Mouse (Mus musculus) kidney, embryonic 14.5 days (tissue): ENCODE measurements around the gene Emilin2. TPM values are rescaled to one million over a fixed set of nuclear protein-coding genes. Genes with fewer than 3 reads are reported as not detected.

Experiments used
- ATAC-seq: fragments of 200-750 bp; cut with Nextera tagmentation; 2 replicates; pipeline ENCODE4 v1.8.0; 2017; ENCODE audit warnings: moderate number of reproducible peaks, mild to moderate bottlenecking, moderate TSS enrichment, moderate library complexity; ENCODE audit not compliant: low FRiP score, low TSS enrichment
- H3K27ac ChIP-seq: fragments of 300-500 bp; sonication (generic); 2 replicates; pipeline ENCODE4 v1.5.1; 2014; ENCODE audit warnings: low read depth, mild to moderate bottlenecking, low read length, moderate library complexity, mixed read lengths
- H3K27me3 ChIP-seq: fragments of 300-500 bp; sonication (generic); 2 replicates; pipeline ENCODE4 v1.6.1; 2014; ENCODE audit warnings: mild to moderate bottlenecking, low read length; ENCODE audit not compliant: control insufficient read depth, insufficient read depth
- H3K36me3 ChIP-seq: fragments of 300-500 bp; sonication (generic); 2 replicates; pipeline ENCODE4 v1.6.1; 2014; ENCODE audit warnings: low read length, mixed read lengths; ENCODE audit not compliant: control insufficient read depth, insufficient read depth
- H3K4me1 ChIP-seq: fragments of 300-500 bp; sonication (generic); 2 replicates; pipeline ENCODE4 v1.6.1; 2014; ENCODE audit warnings: low read length, mixed read lengths; ENCODE audit not compliant: control insufficient read depth, insufficient read depth
- H3K4me2 ChIP-seq: fragments of 300-500 bp; sonication (generic); replicated peaks from 2 replicates; pipeline ENCODE4 v1.6.1; 2014; ENCODE audit warnings: low read depth, mild to moderate bottlenecking, low read length
- H3K4me3 ChIP-seq: fragments of 300-500 bp; sonication (generic); 2 replicates; pipeline ENCODE4 v1.5.1; 2014; ENCODE audit warnings: mild to moderate bottlenecking, low read length
- H3K9ac ChIP-seq: fragments of 300-500 bp; sonication (generic); 2 replicates; pipeline ENCODE4 v1.6.1; 2014; ENCODE audit warnings: low read depth, mild to moderate bottlenecking, low read length, moderate library complexity
- H3K9me3 ChIP-seq: fragments of 300-500 bp; sonication (generic); 2 replicates; pipeline ENCODE4 v1.6.1; 2016; ENCODE audit warnings: low read length; ENCODE audit not compliant: control insufficient read depth
- WGBS: fragments of 180-500 bp; shearing (Covaris S2); extraction: QIAGEN DNeasy Blood & Tissue Kit; methylation state at CpG from one replicate; pipeline ENCODE4 v1.1.7; 2014; 5-methylcytosine and 5-hydroxymethylcytosine counted together
- polyA plus RNA-seq: library from polyadenylated mRNA; unstranded; fragments of >200 nt; fragmentation: Nextera tagmentation; extraction: Ambion mirVana; gene quantifications from 2 replicates; pipeline ENCODE4 v1.2.1, GENCODE M21; 2014

Emilin2 gene
- polyA plus RNA-seq, 1 experiment from 2014 or later: 2.7 TPM

DNA sequence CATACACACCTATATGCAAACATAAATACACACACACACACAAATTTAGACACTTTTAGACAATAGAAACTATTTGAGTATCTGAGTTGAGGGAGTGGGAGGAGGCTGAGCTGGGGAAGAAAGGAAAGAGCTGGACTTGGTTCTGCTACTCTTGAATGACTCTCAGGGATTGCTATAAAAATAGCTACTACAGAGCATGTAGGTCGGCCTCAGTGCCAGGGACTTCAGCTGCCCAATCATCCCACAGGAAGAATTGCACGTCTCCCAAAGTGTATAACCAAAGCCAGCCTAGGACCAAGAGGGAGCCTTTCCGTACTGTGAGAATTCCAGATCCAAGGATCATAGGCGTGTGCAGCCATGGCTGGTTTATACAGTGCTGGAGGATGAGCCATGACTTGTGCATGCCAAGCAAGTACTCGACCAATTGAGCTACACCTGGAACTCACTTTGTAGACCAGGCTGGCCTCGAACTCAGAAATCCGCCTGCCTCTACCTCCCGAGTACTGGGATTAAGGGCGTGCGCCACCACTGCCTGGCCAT is 4.5 kb downstream of the Emilin2 start:
- no peaks in the 10 kb centered on the region for H3K4me1 ChIP-seq
- ATAC-seq: no peak
- no peaks in the 10 kb centered on the region for H3K36me3 ChIP-seq
- no peak overlapping the region for H3K4me3 ChIP-seq
- WGBS: 85% methylated on average over 10 of the region's 10 CpGs
- no peak overlapping the region for H3K4me2 ChIP-seq
- H3K27me3 ChIP-seq: peaks cover 21% of the 10 kb centered on the region
- H3K9ac ChIP-seq: no peak overlapping the region
- H3K27ac ChIP-seq: no peak overlapping the region
- no peaks in the 10 kb centered on the region for H3K9me3 ChIP-seq

DNA sequence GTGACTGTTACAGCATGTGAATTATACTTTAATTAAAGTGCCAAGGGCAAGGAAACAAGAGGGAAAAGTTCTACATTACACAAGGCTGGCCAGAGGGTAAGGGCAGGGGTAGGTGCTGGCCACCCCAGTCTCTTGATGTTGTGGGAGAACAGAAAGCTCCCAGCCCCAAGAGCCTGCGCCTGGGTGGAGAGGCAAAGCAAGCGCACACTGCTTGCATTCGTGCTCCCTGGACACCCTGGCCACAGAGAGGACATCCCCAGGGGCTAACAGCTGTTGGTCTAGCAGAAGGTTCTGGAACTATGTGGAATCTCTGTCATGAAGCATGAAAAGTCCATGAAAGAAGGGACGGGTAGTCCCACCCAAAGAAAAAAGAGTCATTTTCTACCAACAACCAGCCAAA is 5.1 kb downstream of the Emilin2 start:
- WGBS: 88% methylated on average over 4 of the region's 4 CpGs
- Histone ChIP-seq H3K9me3 (no peaks in the 10 kb centered on the region), H3K27ac (no peak overlapping the region), H3K36me3 (no peaks in the 10 kb centered on the region), H3K27me3 (peaks cover 17% of the 10 kb centered on the region), H3K9ac (no peak overlapping the region), H3K4me2 (no peak overlapping the region), H3K4me1 (no peaks in the 10 kb centered on the region), H3K4me3 (no peak overlapping the region)
- ATAC-seq: no peak

GRCm38 (mm10) chr17:71306091-71306490 is 5.7 kb downstream of the Emilin2 start:
- no peak for ATAC-seq
- H3K9ac ChIP-seq: no peak overlapping the region
- no peaks in the 10 kb centered on the region for H3K4me1 ChIP-seq
- peaks cover 11% of the 10 kb centered on the region for H3K27me3 ChIP-seq
- no peak overlapping the region for H3K4me2 ChIP-seq
- no peaks in the 10 kb centered on the region for H3K9me3 ChIP-seq
- H3K27ac ChIP-seq: no peak overlapping the region
- H3K4me3 ChIP-seq: no peak overlapping the region
- WGBS: 79% methylated on average over 6 of the region's 6 CpGs
- no peaks in the 10 kb centered on the region for H3K36me3 ChIP-seq

DNA sequence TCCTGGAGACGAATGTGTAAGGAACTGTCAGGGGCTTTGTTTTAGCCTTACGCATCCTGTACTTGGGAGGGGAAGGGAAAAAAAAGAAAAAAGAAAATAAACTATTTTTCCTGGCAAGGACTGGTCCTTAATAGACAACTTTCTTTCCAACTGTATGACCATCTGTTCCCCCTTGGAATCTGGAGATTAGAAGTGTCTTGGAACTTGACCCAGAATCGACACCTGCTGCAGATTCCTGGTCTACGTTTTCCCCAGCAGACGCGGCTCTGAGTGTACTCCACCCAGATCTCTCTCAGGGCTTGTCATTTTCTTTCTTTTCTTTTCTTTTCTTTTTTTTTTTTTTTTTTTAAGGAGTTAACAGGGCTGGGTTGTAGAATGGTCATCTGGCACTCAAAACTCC is 8.3 kb downstream of the Emilin2 start:
- 79% methylated on average over 6 of the region's 6 CpGs for WGBS
- Histone ChIP-seq H3K36me3 (no peaks in the 10 kb centered on the region), H3K9me3 (no peaks in the 10 kb centered on the region), H3K4me1 (no peaks in the 10 kb centered on the region), H3K27me3 (0 out of 2 replicates have a peak, but pooled peaks cover 2% of the 10 kb centered on the region), H3K9ac (no peak overlapping the region), H3K27ac (no peak overlapping the region), H3K4me2 (no peak overlapping the region), H3K4me3 (no peak overlapping the region)
- no peak for ATAC-seq

DNA sequence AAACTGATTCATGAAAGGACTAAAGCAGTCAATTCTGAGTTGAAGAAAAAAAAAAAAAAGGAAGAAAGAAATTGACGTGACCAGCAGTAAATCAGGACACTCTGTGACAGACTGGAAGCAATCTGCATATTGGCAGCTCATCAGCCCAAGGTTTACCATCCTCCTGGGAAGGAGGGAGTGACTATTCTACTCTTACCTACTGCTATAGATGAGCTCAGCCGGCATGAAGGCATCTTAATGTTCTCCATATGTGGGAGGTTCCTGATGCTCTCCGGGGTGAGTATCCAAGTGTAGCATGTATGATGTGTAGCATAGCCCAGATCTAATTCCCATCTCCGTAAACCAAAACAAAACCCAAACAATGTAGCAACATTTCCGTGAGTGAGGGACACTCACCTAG is 10.4 kb downstream of the Emilin2 start:
- Histone ChIP-seq H3K27me3 (no peaks in the 10 kb centered on the region), H3K36me3 (no peaks in the 10 kb centered on the region), H3K4me1 (no peaks in the 10 kb centered on the region), H3K9me3 (no peaks in the 10 kb centered on the region), H3K4me2 (no peak overlapping the region), H3K9ac (no peak overlapping the region), H3K4me3 (no peak overlapping the region), H3K27ac (no peak overlapping the region)
- no peak for ATAC-seq
- 76% methylated on average over 5 of the region's 5 CpGs for WGBS

- no peak overlapping the region for H3K9ac ChIP-seq
- no peaks in the 10 kb centered on the region for H3K4me1 ChIP-seq
- 83% methylated on average over 2 of the region's 2 CpGs for WGBS
- no peak for ATAC-seq
- H3K27ac ChIP-seq: no peak overlapping the region
- no peak overlapping the region for H3K4me3 ChIP-seq
- no peaks in the 10 kb centered on the region for H3K27me3 ChIP-seq
- H3K9me3 ChIP-seq: no peaks in the 10 kb centered on the region
- no peaks in the 10 kb centered on the region for H3K36me3 ChIP-seq
- no peak overlapping the region for H3K4me2 ChIP-seq
These were observed 11.4 kb downstream of the Emilin2 start for GRCm38 (mm10) chr17:71300338-71300737.

DNA sequence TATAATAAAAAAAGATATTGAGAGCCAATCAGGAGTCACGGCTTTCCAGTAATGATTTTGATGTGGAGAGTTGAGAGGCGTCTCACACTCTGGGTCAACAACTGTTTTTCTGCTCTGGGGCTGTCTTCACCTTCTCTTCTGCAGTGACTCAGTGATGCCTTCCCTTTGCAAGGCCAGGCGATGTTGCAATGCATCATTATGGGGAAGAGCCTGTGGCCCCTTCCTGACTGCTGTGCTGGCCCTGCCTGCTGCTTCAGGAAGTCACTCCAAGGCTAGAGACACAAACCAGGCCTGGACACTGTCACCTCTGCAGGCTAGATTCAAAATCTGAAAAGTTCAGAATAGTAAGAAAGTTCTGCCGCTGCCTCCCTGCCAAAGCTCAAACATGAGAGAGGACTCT is 11.9 kb downstream of the Emilin2 start:
- Histone ChIP-seq H3K27ac (no peak overlapping the region), H3K4me2 (no peak overlapping the region), H3K4me3 (no peak overlapping the region), H3K4me1 (no peaks in the 10 kb centered on the region), H3K36me3 (no peaks in the 10 kb centered on the region), H3K27me3 (no peaks in the 10 kb centered on the region), H3K9me3 (no peaks in the 10 kb centered on the region), H3K9ac (no peak overlapping the region)
- 91% methylated on average over 4 of the region's 4 CpGs for WGBS
- ATAC-seq: no peak

GRCm38 (mm10) chr17:71294570-71294969 is 17.2 kb downstream of the Emilin2 start:
- Histone ChIP-seq H3K27me3 (no peaks in the 10 kb centered on the region), H3K27ac (no peak overlapping the region), H3K4me2 (no peak overlapping the region), H3K36me3 (no peaks in the 10 kb centered on the region), H3K4me1 (no peaks in the 10 kb centered on the region), H3K4me3 (no peak overlapping the region), H3K9ac (no peak overlapping the region), H3K9me3 (no peaks in the 10 kb centered on the region)
- WGBS: 85% methylated on average over 3 of the region's 3 CpGs
- no peak for ATAC-seq

- 88% methylated on average over 4 of the region's 4 CpGs for WGBS
- H3K36me3 ChIP-seq: no peaks in the 10 kb centered on the region
- H3K27me3 ChIP-seq: no peaks in the 10 kb centered on the region
- no peak overlapping the region for H3K27ac ChIP-seq
- no peak overlapping the region for H3K4me2 ChIP-seq
- no peak overlapping the region for H3K9ac ChIP-seq
- no peaks in the 10 kb centered on the region for H3K4me1 ChIP-seq
- no peaks in the 10 kb centered on the region for H3K9me3 ChIP-seq
- no peak overlapping the region for H3K4me3 ChIP-seq
- no peak for ATAC-seq
These were observed 18.9 kb downstream of the Emilin2 start for GRCm38 (mm10) chr17:71292897-71293296.
